Mouse (Mus musculus) G1E (cell line): ENCODE results near the gene Zfpm1. TPM values are rescaled to one million over a fixed set of nuclear protein-coding genes. Genes with fewer than 3 reads are reported as not detected.

Source experiments
- ATAC-seq: 2 replicates; pipeline ENCODE4 v1.8.0; 2016; ENCODE audit warnings: mild to moderate bottlenecking; ENCODE audit not compliant: insufficient number of reproducible peaks, poor library complexity, low FRiP score, severe bottlenecking; ENCODE audit errors: extremely low read depth
- DNase-seq: peaks from one replicate; pipeline ENCODE4 v3.0.0; 2012; ENCODE audit warnings: low spot score
- H3K27me3 ChIP-seq: 2 replicates; pipeline ENCODE4 v1.6.1; 2012; ENCODE audit warnings: mild to moderate bottlenecking, low read length, inconsistent platforms; ENCODE audit not compliant: insufficient read depth
- H3K36me3 ChIP-seq: replicated peaks from 2 replicates; pipeline ENCODE3; 2012; ENCODE audit warnings: mild to moderate bottlenecking, inconsistent platforms
- H3K4me1 ChIP-seq: 2 replicates; pipeline ENCODE4 v1.6.1; 2012; ENCODE audit warnings: low read depth, low read length, inconsistent platforms, mixed read lengths; ENCODE audit not compliant: insufficient read depth
- H3K4me3 ChIP-seq: 2 replicates; pipeline ENCODE4 v1.5.1; 2012; ENCODE audit warnings: low read depth, mild to moderate bottlenecking, inconsistent platforms, low read length, moderate library complexity, mixed read lengths
- H3K9me3 ChIP-seq: replicated peaks from 2 replicates; pipeline ENCODE4 v1.6.1; 2012; ENCODE audit warnings: inconsistent platforms
- CTCF ChIP-seq: IDR thresholded peaks from 2 replicates; pipeline ENCODE4 v1.5.1; 2012; ENCODE audit warnings: low read depth, low read length, inconsistent platforms, mixed read lengths
- GATA1 ChIP-seq: IDR thresholded peaks from 2 replicates; pipeline ENCODE4 v1.6.1; 2012; ENCODE audit warnings: borderline replicate concordance, low read length, inconsistent platforms, mixed read lengths
- GATA2 ChIP-seq: IDR thresholded peaks from 2 replicates; pipeline ENCODE4 v1.6.1; 2012; ENCODE audit warnings: low read depth, low read length, inconsistent platforms, borderline replicate concordance
- POLR2AphosphoS5 ChIP-seq: IDR thresholded peaks from 2 replicates; pipeline ENCODE4 v1.6.1; 2012; ENCODE audit warnings: low read depth, low read length, inconsistent platforms; ENCODE audit not compliant: insufficient replicate concordance
- TAL1 ChIP-seq: conservative IDR thresholded peaks from 2 replicates; pipeline ENCODE4 v1.6.1; 2012; ENCODE audit warnings: low read depth, low read length, inconsistent platforms, mixed read lengths
- polyA plus RNA-seq: library from polyadenylated mRNA; stranded (reverse); fragments of >175 nt; gene quantifications from 2 replicates; pipeline ENCODE4 v1.2.3, GENCODE M21; 2012
- total RNA-seq, 2 experiments: library from RNA; stranded (forward) in 1 of 2; stranded (reverse) in 1 of 2; fragments of 200-1000 nt in 1 of 2; fragments of >200 nt in 1 of 2; fragmentation: Nextera tagmentation in 1 of 2; gene quantifications; 2 replicates each; pipeline ENCODE4 v1.2.3; 2014 to 2017

The Zfpm1 gene
- total and polyA plus RNA-seq, 3 experiments, result 54.4 to 1,150 (median 292) TPM

DNA sequence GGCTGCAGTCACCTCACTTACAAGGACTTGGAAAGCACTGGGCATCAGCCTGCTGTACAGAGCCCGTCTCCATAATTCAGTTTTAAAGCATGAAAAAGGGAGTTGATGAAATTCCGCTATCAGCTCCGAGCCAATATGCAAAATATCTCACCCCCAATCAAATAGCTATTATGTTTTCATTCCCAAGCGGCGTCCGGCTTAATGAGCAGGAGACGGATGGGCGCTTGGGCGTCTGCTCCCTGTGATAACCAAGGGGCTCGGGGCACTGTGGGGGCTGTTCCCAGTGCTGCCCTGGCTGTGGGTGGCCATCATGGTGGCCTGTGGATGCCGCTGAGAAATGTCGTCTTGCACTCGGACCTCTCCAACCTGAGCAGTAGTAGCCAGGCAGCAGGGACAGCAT lies 19.1 kb downstream of the Zfpm1 start:
- Histone ChIP-seq H3K4me3 (peak overlapping the region; percentile 49; the same call in 1 of the 2 replicates), H3K36me3 (peaks cover 98% of the 10 kb centered on the region), H3K4me1 (peaks cover 99% of the 10 kb centered on the region), H3K27me3 (peaks cover 5% of the 10 kb centered on the region; the same call in 1 of the 2 replicates), H3K9me3 (no peaks in the 10 kb centered on the region)
- TF ChIP-seq GATA2 (no peak), CTCF (no peak), POLR2AphosphoS5 (no peak), GATA1 (no peak), TAL1 (no peak)
- DNase-seq (no peak), ATAC-seq (no peak)

DNA sequence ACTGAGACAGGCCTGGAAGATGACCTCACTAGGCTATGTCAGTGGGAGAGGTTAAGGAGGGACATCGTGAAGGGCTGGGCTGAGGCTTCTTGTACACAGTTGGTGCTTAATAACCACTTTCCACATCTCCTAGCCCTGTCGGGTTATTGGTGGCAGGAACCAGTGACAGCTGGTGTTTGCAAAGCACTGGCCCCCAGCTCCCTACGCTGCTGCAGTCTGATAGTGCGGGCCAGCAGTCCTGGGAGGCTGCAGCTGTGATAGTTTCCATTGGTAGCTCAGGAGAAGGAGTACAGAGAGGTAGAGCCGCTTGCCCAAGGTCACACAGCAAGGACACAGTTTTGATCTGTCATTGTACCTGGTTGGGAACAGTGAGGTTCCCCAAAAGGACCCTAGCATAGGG lies 19.9 kb downstream of the Zfpm1 start:
- DNase-seq, result no peak
- Histone ChIP-seq H3K9me3 (no peaks in the 10 kb centered on the region), H3K4me3 (peak overlapping the region; percentile 61; the same call in 1 of the 2 replicates), H3K36me3 (peaks cover 98% of the 10 kb centered on the region), H3K27me3 (peaks cover 5% of the 10 kb centered on the region; the same call in 1 of the 2 replicates), H3K4me1 (peaks cover 99% of the 10 kb centered on the region)
- TF ChIP-seq TAL1 (no peak), CTCF (no peak), POLR2AphosphoS5 (no peak), GATA2 (no peak), GATA1 (no peak)
- 0 out of 2 replicates have a peak, but pooled peaks have one; percentile 11 for ATAC-seq

DNA sequence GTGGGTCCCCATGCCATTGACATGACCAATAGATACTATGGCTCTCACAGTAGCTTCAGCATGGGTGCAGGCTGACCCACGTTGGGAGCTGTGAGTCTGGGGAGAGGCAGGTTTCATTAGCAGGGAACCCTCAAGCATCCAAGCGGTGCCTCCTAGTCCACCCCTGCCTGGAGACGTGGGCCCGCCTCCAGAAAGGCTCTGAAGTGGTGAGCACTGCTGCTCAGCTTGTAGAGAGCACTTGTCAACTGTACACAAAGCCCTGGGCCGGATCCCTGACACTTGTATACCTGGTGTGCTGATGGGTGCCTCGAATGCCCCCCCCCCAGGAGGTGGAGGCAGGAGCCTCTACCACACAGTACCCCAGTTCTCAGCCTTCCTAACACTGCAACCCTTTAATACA lies 21.5 kb downstream of the Zfpm1 start:
- TF ChIP-seq POLR2AphosphoS5, result no peak
- TF ChIP-seq TAL1, result no peak
- no peak for TF ChIP-seq GATA2
- no peak for TF ChIP-seq GATA1
- no peak for TF ChIP-seq CTCF
- DNase-seq (no peak), ATAC-seq (no peak)

DNA sequence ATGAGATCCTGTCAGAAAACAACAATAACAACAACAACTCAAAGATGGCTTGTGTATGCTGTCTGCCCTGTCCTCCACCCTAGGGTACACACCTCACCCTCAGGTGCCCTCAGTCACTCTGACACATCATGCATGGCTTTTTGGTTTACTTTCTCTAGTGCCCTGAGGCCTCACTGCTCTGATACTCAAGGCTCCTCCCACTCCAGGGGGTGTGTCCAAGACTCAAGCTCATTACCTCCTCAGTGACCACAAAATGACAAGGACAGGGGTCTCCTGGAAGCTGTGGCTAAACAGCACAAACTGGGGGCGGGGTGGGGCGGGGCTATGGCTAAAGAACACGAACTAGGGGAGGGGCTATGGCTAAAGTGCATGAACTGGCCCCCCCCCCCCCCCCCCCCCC lies 22.1 kb downstream of the Zfpm1 start:
- Histone ChIP-seq H3K27me3 (peaks cover 5% of the 10 kb centered on the region; the same call in 1 of the 2 replicates), H3K4me3 (no peak overlapping the region; the same call in 1 of the 2 replicates), H3K9me3 (no peaks in the 10 kb centered on the region), H3K4me1 (peaks cover 99% of the 10 kb centered on the region), H3K36me3 (peaks cover 98% of the 10 kb centered on the region)
- ATAC-seq, result peak; percentile 30; the same call in 1 of the 2 replicates
- DNase-seq, result peak; percentile 67
- TF ChIP-seq GATA2, result no peak
- TF ChIP-seq CTCF, result no peak
- no peak for TF ChIP-seq GATA1
- TF ChIP-seq POLR2AphosphoS5, result no peak
- TF ChIP-seq TAL1, result no peak

More for the DNA sequence above, 21.5 kb downstream of the Zfpm1 start:
- H3K27me3 ChIP-seq, result peaks cover 5% of the 10 kb centered on the region; the same call in 1 of the 2 replicates
- H3K9me3 ChIP-seq, result no peaks in the 10 kb centered on the region
- peak overlapping the region; percentile 61; the same call in 1 of the 2 replicates for H3K4me3 ChIP-seq
- H3K36me3 ChIP-seq, result peaks cover 98% of the 10 kb centered on the region
- H3K4me1 ChIP-seq, result peaks cover 99% of the 10 kb centered on the region

DNA sequence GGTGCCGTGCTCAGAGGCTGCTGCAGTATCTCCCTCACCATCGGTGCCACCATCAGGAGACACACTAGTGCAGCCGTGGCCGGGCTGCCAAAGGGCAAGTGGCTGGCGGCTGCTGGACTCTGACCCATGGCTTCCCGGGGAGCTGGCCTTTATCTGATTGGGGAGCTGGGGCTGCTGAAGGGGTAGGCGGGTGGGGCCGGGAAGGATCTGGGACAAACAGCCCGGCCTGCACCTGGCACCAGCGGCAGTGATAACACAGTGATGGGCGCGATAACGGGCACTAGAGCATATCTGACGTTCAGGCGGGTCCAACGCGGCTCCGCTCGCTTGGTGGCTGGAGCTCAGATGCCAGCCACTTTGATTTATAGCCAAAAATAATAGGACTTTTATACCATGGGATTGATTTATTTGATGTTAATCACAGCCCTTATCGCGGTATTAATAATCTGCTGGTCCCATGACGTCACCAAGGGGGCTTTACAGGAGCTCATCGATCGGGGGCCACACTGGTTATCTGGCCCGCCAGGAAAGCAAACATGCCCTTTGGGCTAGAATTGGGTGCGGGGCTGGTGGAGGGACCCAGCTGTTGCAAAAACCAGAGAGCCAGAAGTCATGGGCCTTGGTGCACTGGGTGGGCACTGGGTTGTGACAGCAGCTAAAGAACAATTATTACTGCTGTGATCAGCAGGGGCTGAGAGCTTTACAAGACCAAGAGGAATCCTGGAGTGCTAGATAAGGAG lies 24.9 kb downstream of the Zfpm1 start:
- Histone ChIP-seq H3K9me3 (no peaks in the 10 kb centered on the region), H3K4me1 (peaks cover 99% of the 10 kb centered on the region), H3K4me3 (peak overlapping the region; percentile 60; the same call in 1 of the 2 replicates), H3K36me3 (peaks cover 98% of the 10 kb centered on the region), H3K27me3 (no peaks in the 10 kb centered on the region)
- ATAC-seq, result no peak
- no peak; the same call in 1 of the 2 replicates for TF ChIP-seq TAL1
- no peak for TF ChIP-seq CTCF
- no peak for TF ChIP-seq GATA1
- no peak for TF ChIP-seq POLR2AphosphoS5
- TF ChIP-seq GATA2, result peak; percentile 49; the same call in 1 of the 2 replicates
- DNase-seq, result no peak

DNA sequence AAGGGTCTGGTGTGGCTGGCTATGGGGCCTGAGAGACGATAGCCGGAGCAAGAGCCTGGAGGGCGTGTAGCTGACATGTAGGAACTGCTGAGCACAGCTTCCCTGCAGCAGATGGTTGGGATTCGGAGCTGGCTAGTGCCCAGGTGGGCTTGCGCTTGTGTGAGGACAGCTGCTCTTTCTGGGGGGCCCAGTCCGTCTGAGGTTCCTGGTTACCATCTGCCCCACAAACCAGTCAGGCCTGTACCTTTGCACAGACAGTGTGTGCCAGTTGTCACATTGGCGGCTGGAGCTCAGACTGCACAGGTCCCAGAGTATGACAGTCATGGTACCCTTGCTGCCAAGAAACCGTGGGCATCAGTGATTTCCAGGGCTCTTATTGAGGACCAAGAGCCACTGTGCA lies 25.9 kb downstream of the Zfpm1 start:
- DNase-seq (no peak), ATAC-seq (no peak)
- Histone ChIP-seq H3K4me3 (peak overlapping the region; percentile 34; the same call in 1 of the 2 replicates), H3K4me1 (peaks cover 99% of the 10 kb centered on the region), H3K36me3 (peaks cover 98% of the 10 kb centered on the region), H3K9me3 (no peaks in the 10 kb centered on the region), H3K27me3 (no peaks in the 10 kb centered on the region)
- TF ChIP-seq CTCF, result no peak
- no peak for TF ChIP-seq POLR2AphosphoS5
- TF ChIP-seq GATA1, result no peak
- no peak for TF ChIP-seq TAL1
- TF ChIP-seq GATA2, result no peak
